Mouse (Mus musculus): ENCODE data around the gene Ckap2. TPM values are rescaled to one million over a fixed set of nuclear protein-coding genes. Genes with fewer than 3 reads are reported as not detected.

Ckap2 gene
- polyA plus RNA-seq (2015; fragmentation: Nextera tagmentation; extraction: Ambion mirVana): 15.1 and 16.3 TPM in 2 replicates

- Histone ChIP-seq H3K4me1 (replicated peaks) (peaks cover 14% of the 10 kb centered on the region), H3K9ac (peak within 1 kb of the TSS; percentile 76), H3K27ac (replicated peaks) (peak within 1 kb of the TSS; percentile 84), H3K36me3 (no peaks in the 10 kb centered on the region), H3K4me3 (peak within 1 kb of the TSS; percentile 73), H3K27me3 (no peaks in the 10 kb centered on the region), H3K4me2 (peak within 1 kb of the TSS; percentile 88), H3K9me3 (no peaks in the 10 kb centered on the region)
- WGBS: 3% methylated on average over 63 of the region's 63 CpGs
- ATAC-seq (ENCODE audit: low FRiP score, low read depth): peak; percentile 99
These were observed at the start of gene Ckap2 for GRCm38 (mm10) chr8:22185431-22186397. TSS of gene Ckap2 (minus strand) at chr8:22185819.

- no peak overlapping the region for H3K4me3 ChIP-seq
- no peak overlapping the region for H3K4me2 ChIP-seq
These were observed 43.0 kb upstream of the Ckap2 start for GRCm38 (mm10) chr8:22228621-22229020.

DNA sequence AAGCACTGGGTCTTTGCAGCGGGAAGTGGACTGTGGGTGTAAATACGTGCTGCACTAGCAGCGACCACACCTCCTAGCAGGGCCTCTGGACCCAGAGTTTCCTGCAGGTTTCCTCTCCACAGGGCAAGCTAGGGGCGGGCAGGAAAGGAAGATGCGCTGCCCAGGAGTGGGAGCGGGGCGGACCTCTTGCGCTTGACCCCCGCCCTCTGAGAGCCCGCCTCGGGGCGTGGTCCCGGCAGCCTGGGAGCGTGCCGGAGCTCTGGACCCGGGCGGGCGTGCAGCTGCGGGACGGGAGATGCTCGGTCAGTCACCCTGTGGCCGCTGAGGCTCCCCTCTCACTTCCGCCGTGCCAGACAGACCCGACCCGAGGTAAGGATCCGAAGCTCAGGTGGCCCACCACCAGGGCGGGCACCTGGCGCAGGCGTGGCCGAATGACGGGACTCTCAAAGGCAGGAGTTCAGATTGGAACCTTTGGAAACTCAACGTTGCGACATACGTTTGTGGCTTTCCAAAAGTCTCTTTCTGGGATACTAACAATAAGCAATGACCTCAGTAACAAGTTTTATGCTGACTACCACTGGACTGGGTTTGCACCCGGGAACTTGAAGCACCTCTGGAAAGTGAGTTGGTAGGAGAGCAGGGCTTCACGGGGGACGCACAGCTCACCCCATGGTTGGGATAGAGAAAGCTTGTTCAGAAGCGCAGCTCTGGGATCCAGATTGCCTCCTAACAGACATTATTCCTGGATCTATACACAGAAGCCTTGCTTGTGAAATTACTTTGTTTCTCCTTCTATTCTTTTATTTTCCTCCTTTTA, 41.6 kb upstream of the Ckap2 start, which contains the start of gene Thsd1:
Gene Thsd1 (plus strand): TSS at position 253 of the 817 bp plus-strand sequence.
- peak; percentile 81 for ATAC-seq (ENCODE audit: low FRiP score, low read depth)
- no peaks in the 10 kb centered on the region for H3K9me3 ChIP-seq
- H3K4me2 ChIP-seq: peak within 1 kb of the TSS; percentile 99
- H3K27me3 ChIP-seq: peaks cover 16% of the 10 kb centered on the region
- peaks cover 10% of the 10 kb centered on the region for H3K4me1 ChIP-seq (replicated peaks)
- H3K36me3 ChIP-seq: peaks cover 6% of the 10 kb centered on the region
- WGBS: under 1% methylated on average over 39 of the region's 39 CpGs
- peak within 1 kb of the TSS; percentile 55 for H3K4me3 ChIP-seq
- peak within 1 kb of the TSS; percentile 54 for H3K9ac ChIP-seq
- no peak within 1 kb of the TSS for H3K27ac ChIP-seq (replicated peaks)

More at GRCm38 (mm10) chr8:22228621-22229020, 43.0 kb upstream of the Ckap2 start:
- H3K36me3 ChIP-seq: no peaks in the 10 kb centered on the region
- WGBS: 35% methylated on average over 7 of the region's 7 CpGs
- H3K9me3 ChIP-seq: no peaks in the 10 kb centered on the region
- H3K4me1 ChIP-seq (replicated peaks): peaks cover 10% of the 10 kb centered on the region
- H3K27me3 ChIP-seq: peaks cover 16% of the 10 kb centered on the region
- no peak for ATAC-seq (ENCODE audit: low FRiP score, low read depth)
- no peak overlapping the region for H3K27ac ChIP-seq (replicated peaks)
- no peak overlapping the region for H3K9ac ChIP-seq

- H3K9ac ChIP-seq: no peak overlapping the region
- H3K27me3 ChIP-seq: peaks cover 16% of the 10 kb centered on the region
- no peak for ATAC-seq (ENCODE audit: low FRiP score, low read depth)
- no peaks in the 10 kb centered on the region for H3K9me3 ChIP-seq
- H3K4me3 ChIP-seq: no peak overlapping the region
- peaks cover 10% of the 10 kb centered on the region for H3K4me1 ChIP-seq (replicated peaks)
- H3K4me2 ChIP-seq: no peak overlapping the region
- no peak overlapping the region for H3K27ac ChIP-seq (replicated peaks)
- WGBS: 67% methylated on average over 8 of the region's 8 CpGs
- peaks cover 6% of the 10 kb centered on the region for H3K36me3 ChIP-seq
These were observed 40.7 kb upstream of the Ckap2 start for GRCm38 (mm10) chr8:22226361-22226760.

- Histone ChIP-seq H3K4me3 (no peak overlapping the region), H3K27ac (replicated peaks) (no peak overlapping the region), H3K4me2 (no peak overlapping the region), H3K9ac (no peak overlapping the region), H3K27me3 (no peaks in the 10 kb centered on the region), H3K36me3 (peaks cover 71% of the 10 kb centered on the region), H3K4me1 (replicated peaks) (no peaks in the 10 kb centered on the region), H3K9me3 (no peaks in the 10 kb centered on the region)
- ATAC-seq (ENCODE audit: low FRiP score, low read depth): no peak
- 96% methylated on average over 10 of the region's 10 CpGs for WGBS
These were observed 29.2 kb upstream of the Ckap2 start for GRCm38 (mm10) chr8:22214826-22215225.

DNA sequence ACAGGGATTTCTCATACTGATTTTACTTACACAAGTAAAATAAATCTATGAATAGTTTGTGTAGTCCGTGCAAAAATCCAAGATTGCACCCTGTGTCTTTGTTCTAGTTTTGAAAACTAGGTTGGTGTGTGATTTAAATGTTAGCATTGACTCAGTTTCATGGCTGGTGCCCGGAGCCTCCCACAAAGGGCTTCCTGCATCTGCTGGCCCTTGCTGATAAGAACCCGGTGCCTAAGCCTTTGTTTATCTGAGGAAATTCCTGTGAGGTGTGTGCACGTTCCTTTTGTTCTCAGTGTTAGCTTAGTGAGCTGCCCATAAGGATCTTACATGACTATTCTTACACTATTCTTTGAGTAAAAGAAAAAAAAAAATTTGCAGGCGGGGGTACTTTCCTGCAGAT, 23.4 kb upstream of the Ckap2 start:
- Histone ChIP-seq H3K27me3 (no peaks in the 10 kb centered on the region), H3K4me2 (no peak overlapping the region), H3K4me3 (no peak overlapping the region), H3K4me1 (replicated peaks) (no peaks in the 10 kb centered on the region), H3K9ac (no peak overlapping the region), H3K9me3 (no peaks in the 10 kb centered on the region), H3K27ac (replicated peaks) (no peak overlapping the region), H3K36me3 (peaks cover 53% of the 10 kb centered on the region)
- ATAC-seq (ENCODE audit: low FRiP score, low read depth): no peak
- 73% methylated on average over 5 of the region's 5 CpGs for WGBS

- no peak overlapping the region for H3K4me3 ChIP-seq
- H3K9me3 ChIP-seq: no peaks in the 10 kb centered on the region
- H3K9ac ChIP-seq: no peak overlapping the region
- peaks cover 49% of the 10 kb centered on the region for H3K36me3 ChIP-seq
- 80% methylated on average over 4 of the region's 4 CpGs for WGBS
- no peak overlapping the region for H3K27ac ChIP-seq (replicated peaks)
- no peak for ATAC-seq (ENCODE audit: low FRiP score, low read depth)
- no peaks in the 10 kb centered on the region for H3K4me1 ChIP-seq (replicated peaks)
- no peaks in the 10 kb centered on the region for H3K27me3 ChIP-seq
- H3K4me2 ChIP-seq: no peak overlapping the region
These were observed 21.9 kb upstream of the Ckap2 start for GRCm38 (mm10) chr8:22207535-22207934.

DNA sequence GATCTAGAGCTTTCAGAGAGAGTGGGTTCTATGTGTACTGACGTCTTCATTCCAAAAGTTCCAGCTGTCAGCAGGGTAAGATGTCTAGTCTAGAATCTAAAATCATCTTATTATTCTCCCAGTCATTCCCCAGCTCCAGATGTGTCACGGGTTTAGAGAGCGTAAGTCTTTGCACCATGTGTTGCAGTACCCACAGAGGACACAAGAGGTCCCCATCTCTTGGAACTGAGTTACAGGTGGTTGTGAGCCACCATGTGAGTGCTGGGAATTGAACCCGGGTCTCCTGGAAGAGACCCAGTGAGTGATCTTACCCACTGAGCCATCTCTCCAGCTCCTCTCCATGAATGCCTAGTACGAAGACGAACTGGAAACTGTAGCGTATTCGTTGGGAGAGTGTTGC, 13.9 kb upstream of the Ckap2 start:
- ATAC-seq (ENCODE audit: low FRiP score, low read depth): no peak
- Histone ChIP-seq H3K4me3 (no peak overlapping the region), H3K9me3 (no peaks in the 10 kb centered on the region), H3K27me3 (no peaks in the 10 kb centered on the region), H3K9ac (no peak overlapping the region), H3K27ac (replicated peaks) (no peak overlapping the region), H3K36me3 (peaks cover 31% of the 10 kb centered on the region), H3K4me1 (replicated peaks) (peaks cover 4% of the 10 kb centered on the region), H3K4me2 (no peak overlapping the region)
- WGBS: 96% methylated on average over 8 of the region's 8 CpGs

GRCm38 (mm10) chr8:22197914-22198313, 12.3 kb upstream of the Ckap2 start:
- 91% methylated on average over 6 of the region's 6 CpGs for WGBS
- Histone ChIP-seq H3K4me2 (no peak overlapping the region), H3K4me1 (replicated peaks) (peaks cover 14% of the 10 kb centered on the region), H3K27me3 (no peaks in the 10 kb centered on the region), H3K27ac (replicated peaks) (no peak overlapping the region), H3K4me3 (no peak overlapping the region), H3K9me3 (no peaks in the 10 kb centered on the region), H3K36me3 (peaks cover 24% of the 10 kb centered on the region), H3K9ac (no peak overlapping the region)
- ATAC-seq (ENCODE audit: low FRiP score, low read depth): no peak

- Histone ChIP-seq H3K36me3 (no peaks in the 10 kb centered on the region), H3K4me2 (peak overlapping the region; percentile 77), H3K9ac (peak overlapping the region; percentile 96), H3K27ac (replicated peaks) (peak overlapping the region; percentile 97), H3K4me1 (replicated peaks) (peaks cover 14% of the 10 kb centered on the region), H3K9me3 (no peaks in the 10 kb centered on the region), H3K27me3 (no peaks in the 10 kb centered on the region), H3K4me3 (peak overlapping the region; percentile 89)
- 16% methylated on average over 12 of the region's 12 CpGs for WGBS
- ATAC-seq (ENCODE audit: low FRiP score, low read depth): no peak
These were observed 7.9 kb upstream of the Ckap2 start for GRCm38 (mm10) chr8:22193432-22194010.

- H3K27me3 ChIP-seq: no peaks in the 10 kb centered on the region
- no peaks in the 10 kb centered on the region for H3K36me3 ChIP-seq
- H3K4me3 ChIP-seq: peak within 1 kb of the TSS; percentile 89
- under 1% methylated on average over 73 of the region's 73 CpGs for WGBS
- ATAC-seq (ENCODE audit: low FRiP score, low read depth): peak; percentile 94
- peak within 1 kb of the TSS; percentile 77 for H3K4me2 ChIP-seq
- peak within 1 kb of the TSS; percentile 96 for H3K9ac ChIP-seq
- no peaks in the 10 kb centered on the region for H3K9me3 ChIP-seq
- peak within 1 kb of the TSS; percentile 97 for H3K27ac ChIP-seq (replicated peaks)
- peaks cover 14% of the 10 kb centered on the region for H3K4me1 ChIP-seq (replicated peaks)
These were observed 7.2 kb upstream of the Ckap2 start, which contains the start of gene Vps36 for GRCm38 (mm10) chr8:22192660-22193431. TSS of gene Vps36 (plus strand) at chr8:22192809.
